Mouse (Mus musculus) embryo, embryonic 9.5 days (tissue): ENCODE data around the gene Hoxa5.
A peak's percentile ranks its signal among the peaks of the same experiment; 100 is the strongest.

Experiments
- DNase-seq: peaks from one replicate; pipeline ENCODE4 v3.0.0-alpha.2; 2017; ENCODE audit errors: extremely low spot score

Gene Hoxa5

DNA sequence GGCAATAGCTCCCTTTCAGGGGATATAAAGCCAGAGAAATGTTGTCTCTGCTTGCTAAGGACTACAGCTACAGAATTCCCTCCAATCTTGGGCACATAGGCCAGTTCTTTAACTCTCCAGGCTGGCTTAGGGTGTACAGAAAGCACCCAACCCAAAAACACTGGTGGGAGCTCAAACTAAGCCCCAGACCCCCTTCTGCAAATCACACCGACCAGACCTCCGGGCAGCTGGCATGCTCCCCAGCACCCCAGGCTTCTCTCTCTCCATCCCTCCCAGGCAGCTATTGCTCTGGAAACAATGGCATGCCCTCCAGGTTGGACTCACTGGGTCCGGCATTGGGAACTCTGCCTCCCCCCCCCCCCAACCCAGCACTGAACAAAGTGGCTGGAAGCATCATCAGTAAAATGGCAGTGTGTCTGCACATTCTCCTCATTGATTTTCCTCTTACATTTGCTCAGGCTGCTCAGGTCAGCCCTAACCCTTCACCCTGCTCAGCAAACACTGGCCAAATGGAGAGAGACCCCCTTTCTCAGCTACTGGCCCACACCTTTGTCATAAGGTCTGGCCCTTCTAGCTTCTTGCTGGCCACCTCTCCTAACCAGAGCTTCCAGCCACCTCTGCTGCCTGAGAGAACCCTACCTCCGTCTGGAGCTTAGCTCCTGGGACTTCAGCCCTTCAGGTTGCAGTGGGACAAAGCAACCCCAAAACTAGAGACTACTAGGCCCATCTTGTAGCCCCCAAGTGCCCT lies 25.3 kb downstream of the Hoxa5 start:
- DNase-seq, result peak; percentile 53

DNA sequence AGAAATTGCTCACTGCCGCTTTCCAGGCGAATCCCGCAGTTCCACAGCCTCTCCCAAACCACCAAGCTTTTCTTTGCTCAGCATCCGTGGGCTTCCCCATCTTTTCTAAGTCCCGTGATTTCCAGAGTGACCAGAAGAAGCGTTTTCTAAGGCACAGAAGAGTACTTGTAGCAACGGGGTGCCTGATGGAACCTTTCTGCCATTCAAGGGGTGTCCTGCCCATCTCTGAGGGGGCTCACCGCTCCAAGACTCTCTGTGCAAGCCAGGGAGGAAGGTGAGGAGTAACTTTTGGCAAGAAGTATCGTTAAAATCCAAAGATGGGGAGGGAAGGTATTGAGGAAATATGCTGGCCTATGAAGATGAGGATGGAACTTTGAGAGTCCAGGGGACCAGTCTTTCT lies 26.6 kb downstream of the Hoxa5 start:
- DNase-seq, result peak; percentile 57

DNA sequence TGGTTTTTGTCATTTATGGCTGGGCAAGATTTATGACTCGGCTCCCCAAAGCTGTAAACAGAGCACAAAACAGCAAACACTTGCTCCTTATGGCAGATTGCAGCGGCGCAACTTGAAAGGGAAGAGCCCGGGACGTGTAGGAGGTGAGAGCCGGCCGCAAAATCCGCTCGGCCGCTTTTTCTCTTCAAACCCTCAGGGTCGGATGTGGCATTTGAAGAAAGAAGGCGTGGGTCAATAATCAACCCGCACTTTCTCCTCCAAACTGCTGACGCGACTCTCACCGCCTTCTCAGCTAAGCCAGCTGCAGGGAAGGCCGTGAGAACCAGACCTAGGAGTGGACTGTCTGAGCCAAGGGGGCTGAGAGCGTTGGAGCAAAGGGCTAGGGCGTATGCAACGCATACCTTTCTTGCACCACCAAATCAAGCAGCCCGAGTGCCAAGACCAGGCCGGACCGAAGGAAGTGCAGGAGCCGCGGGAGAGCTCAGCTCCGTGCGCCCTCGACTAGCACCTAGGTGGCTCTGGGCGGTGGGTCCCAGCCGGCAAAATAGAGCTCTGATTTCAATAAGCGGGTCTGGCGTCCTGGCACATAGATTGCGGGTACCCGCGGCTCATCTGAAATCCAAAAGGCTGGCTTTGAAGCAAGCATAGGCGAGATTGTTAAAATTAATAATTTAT lies 27.2 kb downstream of the Hoxa5 start, which contains the start of gene 5730596B20Rik:
Gene 5730596B20Rik (plus strand): TSS at position 438 of the 675 bp plus-strand sequence.
- peak; percentile 82 for DNase-seq

DNA sequence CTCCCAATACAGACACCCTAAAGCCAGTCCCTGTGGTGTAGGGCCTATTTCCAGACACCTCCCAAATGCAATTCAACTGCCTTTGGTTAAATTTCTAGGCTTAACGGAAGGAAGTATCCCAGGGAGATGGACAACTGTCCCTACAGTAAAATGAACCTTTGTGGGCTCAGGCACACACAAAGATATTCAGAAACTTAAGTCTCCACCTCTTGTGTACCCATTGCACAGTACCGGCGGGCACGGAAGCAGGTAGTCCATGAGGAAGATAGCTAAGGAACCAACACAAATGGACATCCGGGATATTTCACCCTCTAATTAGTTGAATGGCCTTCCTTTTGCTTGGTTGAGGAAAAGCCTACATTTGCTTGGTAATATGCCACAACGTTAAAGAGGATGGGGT lies 28.0 kb downstream of the Hoxa5 start:
- no peak for DNase-seq

DNA sequence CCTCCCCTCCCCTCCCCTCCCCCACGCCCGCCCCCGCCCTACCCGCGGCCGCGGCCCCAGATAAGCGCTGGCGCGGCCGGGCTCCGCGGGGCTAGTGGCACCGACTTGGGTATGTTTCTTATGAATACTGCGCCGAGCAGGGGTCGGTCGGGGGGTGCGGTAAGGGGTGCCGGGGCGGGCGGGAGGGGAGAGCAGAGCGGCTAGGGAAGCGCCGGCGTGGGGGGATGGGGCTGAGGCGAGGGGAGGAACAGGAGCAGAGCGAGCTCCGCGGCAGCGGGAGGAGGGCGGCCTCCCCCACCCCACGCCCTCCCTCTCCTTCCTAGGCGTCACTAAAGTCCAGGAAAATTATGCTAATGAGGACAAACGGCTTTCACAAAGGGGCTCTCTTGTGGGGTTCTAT lies 28.5 kb downstream of the Hoxa5 start:
- peak; percentile 77 for DNase-seq

DNA sequence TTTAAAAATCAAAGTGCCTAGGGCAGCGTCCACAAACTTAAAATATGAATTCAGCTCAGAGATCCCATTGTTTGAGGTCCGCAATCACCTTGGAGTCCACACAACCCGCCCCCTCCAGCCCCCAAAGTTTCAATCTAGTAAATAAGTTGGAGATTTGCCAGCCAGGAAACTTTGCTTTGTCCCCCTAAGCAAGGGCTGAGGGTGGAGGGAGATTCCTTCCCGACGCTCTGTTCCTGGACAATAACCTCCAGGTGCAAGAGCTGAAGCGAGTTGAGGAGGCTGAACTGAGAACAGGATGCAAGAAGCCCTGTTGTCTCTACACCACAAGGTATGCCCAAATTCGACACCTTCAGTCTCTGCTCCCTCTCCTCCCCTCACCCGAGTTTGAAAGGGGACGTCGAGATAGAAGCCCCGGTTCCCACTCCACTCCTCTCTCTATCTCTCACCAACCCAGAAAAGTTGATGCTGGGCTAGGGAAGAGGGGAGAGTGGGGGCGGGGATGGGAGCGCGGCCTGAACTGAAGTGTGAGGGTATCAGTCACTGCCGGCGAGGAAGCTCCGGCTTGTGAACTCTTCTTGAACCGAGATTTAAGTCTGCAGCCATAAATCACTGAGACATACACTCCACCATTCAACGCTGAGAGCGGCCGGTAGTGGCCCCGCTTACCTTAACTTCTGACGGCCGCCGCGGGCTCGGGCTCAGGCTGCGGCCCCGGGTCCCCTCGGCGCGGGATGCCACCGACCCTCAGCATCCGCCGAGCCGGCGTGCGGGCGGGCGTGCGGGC lies 29.2 kb downstream of the Hoxa5 start:
- DNase-seq, result peak; percentile 87

DNA sequence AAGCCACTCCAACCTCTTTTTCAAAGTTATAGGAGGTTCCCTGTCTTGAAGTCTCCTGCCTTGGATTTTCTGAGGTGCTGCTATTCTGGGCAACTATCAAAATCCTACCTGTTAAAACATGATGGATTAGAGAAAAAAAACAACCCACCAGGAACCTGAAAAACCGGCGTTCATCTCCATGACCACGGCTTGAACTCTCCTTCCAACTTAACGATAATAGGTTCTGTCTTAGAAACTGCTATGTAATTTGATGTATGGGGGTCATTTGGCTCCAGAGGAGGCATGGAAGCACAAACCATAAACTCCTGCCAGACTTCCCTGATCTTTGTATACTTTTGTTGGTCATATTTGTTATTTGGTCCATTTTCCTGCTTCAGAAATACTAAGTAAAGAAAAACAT lies 30.7 kb downstream of the Hoxa5 start:
- DNase-seq, result no peak

DNA sequence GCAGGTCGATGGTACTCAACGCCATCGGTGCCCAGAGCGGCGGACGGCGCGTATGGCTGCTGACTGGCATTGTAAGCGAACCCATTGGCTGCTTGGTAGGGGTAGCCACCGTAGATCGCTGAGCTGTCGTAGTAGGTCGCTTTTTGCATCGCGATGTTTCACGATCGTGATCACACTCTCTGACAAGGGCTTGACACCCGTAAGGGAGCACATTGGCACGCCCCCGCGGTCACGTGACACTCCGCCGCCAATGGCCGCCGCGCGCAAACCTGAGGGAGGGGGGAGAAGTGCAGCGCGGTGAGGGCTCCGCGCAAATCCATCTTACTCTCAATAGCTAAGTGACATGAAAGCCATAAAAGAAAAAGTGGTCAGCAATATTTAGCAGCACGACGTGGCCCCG lies 31.9 kb downstream of the Hoxa5 start:
- DNase-seq, result peak; percentile 95

DNA sequence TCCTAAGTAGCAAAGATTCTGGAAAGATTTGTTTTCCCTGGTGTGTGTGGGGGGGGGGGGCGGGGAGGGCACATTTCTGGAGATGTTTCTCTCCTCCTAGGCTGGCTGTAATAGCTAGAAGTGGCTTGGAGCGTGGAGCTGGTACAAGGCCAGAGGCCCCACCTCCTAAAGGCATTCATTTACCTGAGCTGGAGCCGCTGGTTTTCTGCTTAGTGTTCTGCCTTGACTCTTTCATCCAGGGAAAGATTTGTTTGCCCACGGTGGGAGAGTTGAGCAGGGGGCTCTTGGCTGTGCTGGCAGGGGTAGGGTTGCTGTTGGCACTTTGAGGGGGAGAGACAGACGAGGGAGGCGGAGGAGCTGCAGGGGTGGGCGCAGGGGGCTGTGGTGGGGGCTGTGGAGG lies 32.4 kb downstream of the Hoxa5 start:
- no peak for DNase-seq

DNA sequence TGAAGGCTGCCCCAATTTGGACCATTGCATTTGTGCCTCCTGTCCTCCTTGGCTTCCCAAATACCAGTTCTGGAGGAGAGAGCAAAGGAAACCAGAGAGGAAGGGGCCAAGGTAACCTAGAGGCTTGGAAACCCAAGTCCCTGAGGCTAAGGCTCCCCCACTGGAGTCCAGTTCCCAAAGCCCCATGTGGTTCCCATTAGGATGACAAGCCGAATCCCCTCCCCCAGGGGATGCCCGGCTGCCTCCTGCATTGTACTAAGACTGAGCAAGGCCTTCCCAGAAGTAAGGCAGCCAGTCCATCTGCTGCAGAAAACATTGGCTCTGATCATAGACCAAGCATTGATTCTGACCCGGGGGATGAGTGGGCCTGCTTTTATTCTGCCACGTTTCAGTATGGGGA lies 33.1 kb downstream of the Hoxa5 start:
- DNase-seq, result peak; percentile 82

DNA sequence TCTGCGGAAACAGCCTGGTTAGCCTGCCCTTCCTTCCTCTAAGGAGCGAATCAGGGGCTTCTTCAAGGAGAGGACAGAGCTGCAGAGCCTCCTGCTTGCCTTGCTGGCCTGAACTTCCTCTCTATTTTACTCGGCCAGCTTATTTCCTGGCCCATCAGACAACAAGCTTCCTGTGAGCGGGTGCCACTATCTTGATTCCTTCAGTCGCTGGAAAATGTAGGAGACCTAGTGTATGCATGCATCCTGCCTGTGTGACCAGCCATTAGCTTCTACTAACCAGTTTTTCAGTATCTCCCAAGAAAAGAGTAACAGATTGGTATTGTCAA lies 33.5 kb downstream of the Hoxa5 start:
- no peak for DNase-seq

DNA sequence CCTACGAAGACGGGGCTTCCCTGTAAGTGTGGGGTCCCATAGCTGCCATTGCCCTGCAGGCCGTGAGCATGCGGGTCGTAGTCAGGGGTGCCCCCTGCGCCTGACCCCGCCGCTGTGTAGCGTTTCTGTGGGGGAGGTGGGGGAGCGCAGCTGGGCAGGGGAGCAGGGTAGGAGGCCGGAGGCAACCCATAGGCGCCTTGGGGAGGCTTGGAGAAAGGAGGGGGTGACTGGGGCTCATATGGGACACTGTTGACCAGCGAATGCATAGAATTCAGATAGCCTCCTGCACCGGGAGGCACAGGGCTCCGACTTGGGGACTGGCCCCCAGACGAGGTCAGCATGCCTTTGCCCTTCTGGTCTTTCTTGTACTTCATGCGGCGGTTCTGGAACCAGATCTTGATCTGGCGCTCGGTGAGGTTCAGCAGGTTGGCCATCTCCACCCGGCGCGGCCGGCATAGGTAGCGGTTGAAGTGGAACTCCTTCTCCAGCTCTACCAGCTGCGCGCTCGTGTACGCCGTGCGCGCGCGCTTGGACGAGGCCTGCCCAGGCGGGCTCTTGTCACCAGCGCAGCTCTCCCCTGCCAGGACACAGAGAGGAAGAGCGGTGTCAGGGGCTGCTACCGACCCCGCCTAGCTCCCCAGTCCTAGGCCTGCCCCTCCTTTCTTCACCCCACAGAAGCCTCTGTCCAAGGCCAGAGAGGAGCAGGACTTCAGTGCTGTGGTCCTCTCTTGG lies 34.1 kb downstream of the Hoxa5 start:
- DNase-seq, result no peak

DNA sequence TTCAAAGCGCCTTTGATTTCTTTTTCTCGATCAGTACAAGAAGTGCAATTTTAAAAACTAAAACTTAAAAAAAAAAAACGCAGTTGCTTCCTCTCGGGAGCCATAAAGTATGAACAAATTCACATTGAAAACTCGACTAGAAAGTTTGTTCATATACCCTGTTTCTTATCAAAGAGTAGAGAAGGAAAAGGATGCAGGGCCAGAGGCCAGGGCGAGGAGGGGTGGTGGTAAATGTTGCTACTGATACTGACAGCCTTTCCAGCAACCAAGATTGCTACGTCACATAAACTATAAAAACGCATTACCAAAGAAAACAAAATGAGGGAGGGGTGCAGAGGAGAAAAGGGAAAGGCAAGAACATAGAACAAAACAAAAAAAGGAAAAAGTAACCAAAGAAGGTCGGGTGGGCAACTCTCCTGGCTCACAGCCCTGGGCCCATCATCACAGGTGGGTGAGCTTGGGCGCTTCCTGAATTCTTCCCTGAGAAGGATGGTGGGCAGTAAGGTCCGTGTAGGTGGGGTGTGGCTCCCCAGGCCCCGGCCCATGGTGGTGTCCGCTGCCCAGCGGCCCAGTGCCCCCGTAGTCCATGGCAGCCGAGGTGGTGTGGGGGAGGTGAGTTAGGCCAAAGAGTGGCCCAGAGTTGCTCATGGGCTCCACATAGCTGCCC lies 34.8 kb downstream of the Hoxa5 start:
- no peak for DNase-seq

DNA sequence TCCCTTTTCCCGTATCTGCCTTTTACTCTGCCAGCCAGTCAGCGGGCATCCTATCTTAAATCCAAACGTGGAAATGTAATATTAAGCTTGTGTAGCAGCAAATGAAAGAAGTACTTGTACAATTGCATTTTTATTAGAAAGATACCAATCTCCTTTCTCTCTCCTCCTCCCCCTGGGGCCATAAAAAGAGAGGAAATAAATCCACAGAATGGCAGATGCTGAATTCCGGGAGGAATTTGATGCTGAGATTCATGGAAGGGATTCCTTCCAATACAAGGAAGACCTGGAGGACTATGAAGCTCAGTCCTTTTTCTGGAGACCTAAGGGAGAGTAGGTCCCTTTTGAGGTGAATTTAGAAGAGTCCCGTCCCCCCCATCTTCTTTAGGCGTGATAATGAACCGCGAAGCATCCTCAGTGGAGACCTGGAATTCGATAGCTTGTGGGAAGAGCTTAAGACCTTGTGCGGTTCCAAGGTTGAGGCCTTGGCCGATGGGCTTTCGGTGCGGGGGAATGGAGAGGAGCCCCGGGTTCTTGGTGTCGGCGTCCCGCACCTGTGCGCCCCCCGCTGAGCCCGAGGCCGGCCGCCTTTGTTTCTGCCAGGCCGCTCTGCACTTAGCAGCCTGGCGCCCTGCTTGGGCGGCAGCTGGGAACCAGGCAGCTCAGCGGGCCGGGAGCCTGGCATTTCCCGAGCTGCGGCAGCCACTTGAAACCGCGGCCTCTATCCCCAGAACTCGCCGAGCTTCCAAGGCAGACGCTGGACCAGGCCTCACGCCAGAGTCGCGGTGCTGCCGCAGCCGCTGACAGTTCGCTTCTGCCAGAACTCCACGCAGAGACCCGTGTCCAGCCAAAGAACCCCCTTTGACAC lies 36.0 kb downstream of the Hoxa5 start:
- DNase-seq, result no peak

DNA sequence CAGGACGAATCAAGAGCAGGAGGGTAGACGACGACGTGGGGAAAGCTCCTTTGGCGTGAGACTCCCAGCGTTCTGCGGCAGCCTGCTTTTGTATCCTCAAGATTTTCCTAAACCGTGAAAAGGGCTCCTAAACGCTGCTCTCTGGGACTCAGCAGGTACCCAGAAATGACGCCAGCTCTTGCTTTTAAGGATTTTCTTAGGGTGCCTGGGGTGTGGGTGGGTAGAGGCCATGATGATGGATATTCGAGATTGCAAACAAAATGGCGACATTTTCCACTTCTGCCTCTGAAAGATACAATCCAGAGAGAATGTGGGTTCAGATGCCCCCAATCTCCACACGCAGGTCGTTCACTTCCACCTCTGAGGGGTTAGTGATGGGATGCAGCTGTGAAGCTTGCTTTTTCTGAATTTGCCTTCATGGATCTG lies 36.6 kb downstream of the Hoxa5 start:
- no peak for DNase-seq

DNA sequence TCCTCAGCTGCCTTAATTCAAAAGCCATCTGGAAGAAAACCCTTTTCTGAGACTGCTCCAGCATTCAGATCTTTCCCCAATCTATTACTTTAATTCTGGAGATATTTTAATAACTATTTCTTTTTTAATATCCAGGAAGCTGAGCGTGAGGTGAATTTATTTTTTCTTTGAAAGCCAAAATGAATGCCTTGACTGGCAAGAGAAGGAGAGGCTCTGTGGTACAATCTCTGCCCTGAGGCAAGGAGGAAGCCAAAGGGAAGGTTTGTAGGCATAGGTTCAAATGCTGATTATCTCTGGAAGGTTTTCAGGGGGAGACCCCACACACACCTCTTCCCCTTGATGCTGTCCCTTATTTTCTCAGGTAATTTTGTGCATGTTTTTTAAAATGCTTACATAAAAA lies 37.2 kb downstream of the Hoxa5 start:
- peak; percentile 51 for DNase-seq

DNA sequence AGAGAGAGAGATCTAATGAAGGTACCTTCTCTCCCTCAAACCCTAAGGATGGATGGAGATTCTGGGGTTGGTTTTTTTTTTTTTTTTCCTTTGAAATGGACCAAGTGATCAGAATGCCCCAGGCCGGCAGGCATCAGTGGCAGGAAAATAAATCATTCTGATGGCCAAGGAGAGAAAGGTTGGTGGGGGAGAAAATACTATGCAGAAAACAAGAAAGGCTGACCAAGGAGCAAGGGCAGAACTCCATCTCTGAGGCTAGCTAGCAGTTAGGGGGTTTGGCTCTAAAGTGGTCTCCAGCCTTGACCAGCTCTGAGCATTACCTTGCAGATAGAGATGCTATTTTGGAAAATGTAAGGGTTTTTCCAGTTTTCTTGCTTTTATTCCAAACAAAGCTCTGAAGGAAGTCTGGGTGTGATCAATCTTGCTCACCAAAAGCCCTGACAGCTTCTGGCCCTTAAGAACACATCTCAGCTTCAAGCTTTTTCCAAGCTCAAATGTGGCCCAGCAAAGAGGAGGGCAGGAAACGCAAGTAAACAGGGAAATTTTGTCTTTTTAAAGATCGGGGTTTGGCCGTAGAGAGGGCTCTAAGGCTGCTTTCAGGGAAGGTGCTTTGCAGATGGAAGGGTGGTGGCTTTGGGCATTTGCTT lies 37.8 kb downstream of the Hoxa5 start:
- DNase-seq, result peak; percentile 73

DNA sequence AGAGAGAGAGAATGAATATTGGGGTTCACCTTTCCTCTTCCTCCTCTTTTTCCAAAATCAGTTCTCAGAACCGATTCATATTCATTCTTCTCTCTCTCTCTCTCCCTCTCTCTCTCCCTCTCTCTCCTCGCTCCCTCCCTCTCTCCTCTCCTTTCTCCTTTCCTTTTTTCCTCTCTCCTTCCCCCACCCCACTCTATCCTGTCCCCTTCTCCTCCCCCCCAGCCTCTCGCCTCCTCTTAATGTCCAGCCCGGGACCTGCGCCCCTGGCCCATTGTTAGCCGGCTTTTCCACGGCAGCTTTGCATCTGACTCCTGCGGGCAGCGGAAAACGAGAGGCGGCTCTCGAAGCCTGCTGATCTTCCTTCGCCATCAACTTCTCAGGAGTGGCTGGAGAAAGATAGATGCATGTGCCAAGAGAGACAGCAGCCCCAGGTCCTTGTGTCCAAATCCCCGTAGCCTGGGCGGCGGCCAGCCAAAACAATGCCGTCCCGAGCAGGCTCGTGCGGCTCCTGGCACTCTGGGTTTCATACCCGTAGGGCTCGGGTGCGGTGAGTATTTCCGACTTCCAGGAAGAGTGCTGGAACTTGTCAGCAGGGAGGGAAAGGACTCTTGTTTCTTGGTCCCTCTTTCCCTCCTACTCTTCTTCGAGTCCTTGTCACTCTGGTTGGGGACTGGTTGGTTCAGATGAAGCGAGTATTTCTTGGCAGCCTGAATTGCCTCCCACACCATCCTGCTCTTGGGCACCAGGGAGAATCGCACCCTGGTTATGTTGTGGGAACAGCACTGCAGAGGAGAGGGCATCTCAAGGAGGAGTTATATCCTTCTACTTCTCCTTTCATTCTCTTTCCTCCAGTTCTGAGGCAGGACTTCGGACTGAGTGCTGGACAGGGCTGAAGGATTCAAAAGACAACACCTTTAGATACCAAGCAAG lies 38.7 kb downstream of the Hoxa5 start:
- DNase-seq, result peak; percentile 68
